ENCODE assay signal across 22 mouse cellular contexts in the genomic region with DNA sequence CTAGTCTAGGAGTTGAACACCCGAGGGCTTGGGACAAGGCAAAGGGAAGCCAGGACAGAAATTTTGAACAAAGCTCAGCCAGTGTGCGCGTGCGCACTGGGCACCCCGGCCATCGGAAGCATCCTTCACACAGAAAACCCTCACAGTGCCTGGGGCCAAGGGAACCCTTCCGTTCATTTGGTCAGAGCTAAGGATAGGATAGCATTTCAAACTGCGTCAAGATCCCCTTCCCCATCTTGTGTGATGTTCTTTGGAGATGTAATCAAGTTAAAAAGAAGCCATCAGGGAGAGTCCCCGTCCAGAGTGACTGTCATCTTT. TPM values are rescaled to one million over a fixed set of nuclear protein-coding genes. Genes with fewer than 3 reads are reported as not detected.
DNase-seq lines count a peak whose midpoint lies in the region; ATAC-seq and TF ChIP-seq lines count a peak whose summit lies in the region.
"Had no signal": no experiment of that assay in that cellular context is flagged by ENCODE, and none has a peak within 500 bp of the region (broad histone marks: within the 10 kb centered on the region; RNA-seq: fewer than 3 reads in every experiment).

No protein-coding gene starts in this region.

- H3K9me3 ChIP-seq in heart, embryonic 13.5 days, result no peaks in the 10 kb centered on the region
- H3K9me3 ChIP-seq in kidney, embryonic 16.5 days (ENCODE audit: low read length), result no peaks in the 10 kb centered on the region
- H3K9me3 ChIP-seq: embryonic facial prominence, embryonic 15.5 days; heart, embryonic 12.5 days; hindbrain, embryonic 15.5 days; limb, embryonic 15.5 days; neural tube, embryonic 15.5 days; stomach, embryonic 15.5 days had no signal

- peaks cover 64% of the 10 kb centered on the region for H3K27me3 ChIP-seq in heart, embryonic 13.5 days (replicated peaks)
- H3K27me3 ChIP-seq in kidney, embryonic 16.5 days (ENCODE audit: insufficient read depth, low read length), result no peaks in the 10 kb centered on the region
- H3K27me3 ChIP-seq: embryonic facial prominence, embryonic 15.5 days; hindbrain, embryonic 15.5 days had no signal

- no peak overlapping the region for H3K4me3 ChIP-seq in heart, embryonic 13.5 days
- H3K4me3 ChIP-seq in kidney, embryonic 16.5 days (ENCODE audit: low read length), result no peak overlapping the region
- H3K4me3 ChIP-seq in embryonic fibroblast, embryonic 13.5 days (ENCODE audit: insufficient read depth, low read length), result no peak overlapping the region
- H3K4me3 ChIP-seq: hindbrain, embryonic 15.5 days; neural tube, embryonic 15.5 days had no signal

- peaks cover 17% of the 10 kb centered on the region for H3K4me1 ChIP-seq in heart, embryonic 13.5 days
- H3K4me1 ChIP-seq in kidney, embryonic 16.5 days (ENCODE audit: insufficient read depth, low read length), result peaks cover 35% of the 10 kb centered on the region
- H3K4me1 ChIP-seq in embryonic fibroblast, embryonic 13.5 days (ENCODE audit: control insufficient read depth, insufficient read depth, low read length), result peaks cover 13% of the 10 kb centered on the region

- TF ChIP-seq POLR2A in embryonic fibroblast, embryonic 13.5 days (IDR thresholded peaks at IDR 0.05; ENCODE audit: low read depth, low read length), result no peak

- peak overlapping the region; percentile 69 for H3K4me2 ChIP-seq in heart, embryonic 13.5 days
- no peak overlapping the region for H3K4me2 ChIP-seq in kidney, embryonic 16.5 days (replicated peaks; ENCODE audit: low read depth, low read length)

- H3K9ac ChIP-seq in heart, embryonic 13.5 days, result no peak overlapping the region
- no peak overlapping the region for H3K9ac ChIP-seq in kidney, embryonic 16.5 days (replicated peaks; ENCODE audit: low read length)
- H3K9ac ChIP-seq: embryonic facial prominence, embryonic 15.5 days; forebrain, postnatal 0 days; hindbrain, embryonic 15.5 days; limb, embryonic 15.5 days; neural tube, embryonic 15.5 days; stomach, embryonic 15.5 days had no signal

- DNase-seq in adrenal gland, adult (ENCODE audit: inconsistent age in 2 of 2, low spot score in 1 of 2), result peak; percentile 10 to 59
- DNase-seq in adrenal gland, adult 18-20 months (ENCODE audit: low spot score in 2 of 2), result no peak
- no peak for DNase-seq in heart, postnatal 14 days
- peak; percentile 42 to 50 for DNase-seq in kidney, postnatal 25 days
- no peak for DNase-seq in urinary bladder, postnatal 25 days (ENCODE audit: low spot score)
- DNase-seq: cerebellum, adult 11-12 months; forebrain, postnatal 0 days; right cerebral cortex, adult 18-20 months; right cerebral cortex, postnatal 4 days; thymus, postnatal 25 days had no signal

- no peak overlapping the region for H3K27ac ChIP-seq in heart, embryonic 13.5 days (replicated peaks)
- no peak overlapping the region for H3K27ac ChIP-seq in kidney, embryonic 16.5 days (ENCODE audit: low read length)
- H3K27ac ChIP-seq in embryonic fibroblast, embryonic 13.5 days (ENCODE audit: insufficient read depth, low read length), result peak overlapping the region; percentile 19; the same call in 1 of the 2 replicates
- H3K27ac ChIP-seq: embryonic facial prominence, embryonic 15.5 days; hindbrain, embryonic 15.5 days; kidney, postnatal 0 days; limb, embryonic 15.5 days; macrophage; neural tube, embryonic 15.5 days; stomach, embryonic 15.5 days had no signal

- ATAC-seq in heart, embryonic 13.5 days (ENCODE audit: extremely low read depth, insufficient number of reproducible peaks, low FRiP score, low TSS enrichment), result no peak
- ATAC-seq in kidney, embryonic 16.5 days (ENCODE audit: low FRiP score, low TSS enrichment), result no peak
- ATAC-seq: forebrain, postnatal 0 days; intestine, postnatal 0 days had no signal

- H3K36me3 ChIP-seq in heart, embryonic 13.5 days, result no peaks in the 10 kb centered on the region
- no peaks in the 10 kb centered on the region for H3K36me3 ChIP-seq in kidney, embryonic 16.5 days (ENCODE audit: insufficient read depth, low read length)
- H3K36me3 ChIP-seq: embryonic facial prominence, embryonic 15.5 days; heart, embryonic 12.5 days; hindbrain, embryonic 15.5 days; limb, embryonic 15.5 days; neural tube, embryonic 15.5 days; stomach, embryonic 15.5 days had no signal

- no peak for TF ChIP-seq CTCF in embryonic fibroblast, embryonic 13.5 days (IDR thresholded peaks at IDR 0.05; ENCODE audit: borderline replicate concordance, insufficient read depth, low read length)

- intact Hi-C loops in heart, postnatal 14 days (cut with DNase I), result loop anchor here (1.0 kb wide), 1 partner anchor 181 kb away; no protein-coding TSS in a partner anchor

- 73% methylated on average over 9 of the region's 9 CpGs for WGBS in heart, embryonic 13.5 days
- WGBS in kidney, embryonic 16.5 days, result 71% methylated on average over 9 of the region's 9 CpGs

RNA-seq across cellular contexts. Expression of a gene that starts 28.3 kb away (rescaled TPM):
- total RNA-seq in adrenal gland, adult 18-20 months (2021), result 1 to 10 TPM; 4.5 to 5.9 TPM
- polyA plus RNA-seq in heart, embryonic 13.5 days (2015; fragmentation: Nextera tagmentation; extraction: Ambion mirVana), result 6.2 and 7.2 TPM in 2 replicates
- 1 to 10 TPM; 3.0 to 4.2 TPM for total RNA-seq in heart, postnatal 14 days (2021)
- polyA plus RNA-seq in kidney, embryonic 16.5 days (2015; fragmentation: Nextera tagmentation; extraction: Ambion mirVana), result 14.5 and 15.4 TPM in 2 replicates
- polyA plus RNA-seq in embryonic fibroblast, embryonic 13.5 days (2011; ENCODE audit: insufficient read length, low read depth, missing spikeins), result 232 and 236 TPM in 2 replicates

Comparison
In these comparisons a context has a peak if more than half of its experiments do, and no peak if none do; other contexts are left out.
1. DNase-seq: peak in adrenal gland, adult (2 of 2) and kidney, postnatal 25 days (2 of 2); none in adrenal gland, adult 18-20 months (0 of 2), heart, postnatal 14 days (0 of 2) and urinary bladder, postnatal 25 days (single experiment).
2. RNA of a gene that starts 28.3 kb away (polyA plus RNA-seq): 232 to 236 TPM in embryonic fibroblast, embryonic 13.5 days; 14.5 to 15.4 TPM in kidney, embryonic 16.5 days and 6.2 to 7.2 TPM in heart, embryonic 13.5 days; every median in the first group is over 10 times any median in the second.